Mouse (Mus musculus) forebrain, postnatal 0 days (tissue): ENCODE data around the gene Neurod2. TPM values are rescaled to one million over a fixed set of nuclear protein-coding genes. Genes with fewer than 3 reads are reported as not detected.

Experiments
- ATAC-seq: fragments of 200-750 bp; cut with Nextera tagmentation; 2 replicates; pipeline ENCODE4 v1.8.0; 2017; ENCODE audit warnings: mild to moderate bottlenecking, moderate library complexity
- DNase-seq: peaks from one replicate; pipeline ENCODE4 v3.0.0-alpha.2; 2015
- H3K27ac ChIP-seq: fragments of 300-500 bp; sonication (generic); 2 replicates; pipeline ENCODE4 v1.5.1; 2014; ENCODE audit warnings: low read depth, mild to moderate bottlenecking, antibody characterized with exemption, low read length, moderate library complexity, mixed read lengths
- H3K27me3 ChIP-seq: fragments of 300-500 bp; sonication (generic); 2 replicates; pipeline ENCODE4 v1.6.1; 2014; ENCODE audit warnings: mild to moderate bottlenecking, low read length, mixed read lengths; ENCODE audit not compliant: insufficient read depth
- H3K36me3 ChIP-seq: fragments of 300-500 bp; sonication (generic); 2 replicates; pipeline ENCODE4 v1.6.1; 2014; ENCODE audit warnings: mild to moderate bottlenecking, moderate library complexity; ENCODE audit not compliant: insufficient read depth
- H3K4me1 ChIP-seq: fragments of 300-500 bp; sonication (generic); 2 replicates; pipeline ENCODE4 v1.6.1; 2014; ENCODE audit warnings: antibody characterized with exemption; ENCODE audit not compliant: insufficient read depth
- H3K4me2 ChIP-seq: fragments of 300-500 bp; sonication (generic); 2 replicates; pipeline ENCODE4 v1.6.1; 2014; ENCODE audit warnings: low read depth, mild to moderate bottlenecking, moderate library complexity
- H3K4me3 ChIP-seq: fragments of 300-500 bp; sonication (generic); 2 replicates; pipeline ENCODE4 v1.5.1; 2014; ENCODE audit warnings: low read depth, low read length, mixed read lengths
- H3K9ac ChIP-seq: fragments of 300-500 bp; sonication (generic); 2 replicates; pipeline ENCODE4 v1.6.1; 2014; ENCODE audit warnings: mild to moderate bottlenecking
- H3K9me3 ChIP-seq: fragments of 300-500 bp; sonication (generic); 2 replicates; pipeline ENCODE4 v1.6.1; 2016; ENCODE audit warnings: low read length
- CTCF ChIP-seq: sonication (generic); IDR thresholded peaks from 2 replicates; pipeline ENCODE4 v1.5.1; 2016; ENCODE audit warnings: antibody characterized with exemption, control low read depth, low read depth
- WGBS: fragments of 180-500 bp; shearing (Covaris S2); extraction: QIAGEN DNeasy Blood & Tissue Kit; methylation state at CpG from one replicate; pipeline ENCODE4 v1.1.7; 2014; 5-methylcytosine and 5-hydroxymethylcytosine counted together
- polyA plus RNA-seq: library from polyadenylated mRNA; unstranded; fragments of >200 nt; fragmentation: Nextera tagmentation; extraction: Ambion mirVana; gene quantifications from 2 replicates; pipeline ENCODE4 v1.2.1, GENCODE M21; 2015
- total RNA-seq: library from RNA; depleted of rRNA; stranded (reverse); fragments of >200 nt; gene quantifications from 2 replicates; pipeline ENCODE4 v1.2.3, GENCODE M21; 2014

Neurod2 gene
- total and polyA plus RNA-seq, 2 experiments from 2014 or later, result 74.9 to 133 TPM

GRCm38 (mm10) chr11:98327136-98328030 is 2.1 kb downstream of the Neurod2 start:
- Histone ChIP-seq H3K27ac (peak overlapping the region; percentile 95), H3K9ac (peak overlapping the region; percentile 84), H3K27me3 (peaks cover 31% of the 10 kb centered on the region), H3K4me1 (peaks cover 3% of the 10 kb centered on the region; the same call in 1 of the 2 replicates), H3K9me3 (no peaks in the 10 kb centered on the region), H3K36me3 (peaks cover 9% of the 10 kb centered on the region), H3K4me2 (peak overlapping the region; percentile 45), H3K4me3 (peak overlapping the region; percentile 54)
- no peak for ATAC-seq
- DNase-seq, result peak; percentile 66
- WGBS, result 3% methylated on average over 97 of the region's 97 CpGs
- TF ChIP-seq CTCF, result no peak

GRCm38 (mm10) chr11:98326741-98327135 is 2.7 kb downstream of the Neurod2 start:
- TF ChIP-seq CTCF, result no peak
- no peaks in the 10 kb centered on the region for H3K9me3 ChIP-seq
- H3K9ac ChIP-seq, result peak overlapping the region; percentile 84
- DNase-seq, result no peak
- H3K4me2 ChIP-seq, result peak overlapping the region; percentile 45
- H3K4me3 ChIP-seq, result peak overlapping the region; percentile 54
- peaks cover 9% of the 10 kb centered on the region for H3K36me3 ChIP-seq
- 6% methylated on average over 19 of the region's 19 CpGs for WGBS
- H3K27me3 ChIP-seq, result peaks cover 31% of the 10 kb centered on the region
- no peak for ATAC-seq
- H3K27ac ChIP-seq, result peak overlapping the region; percentile 95
- peaks cover 4% of the 10 kb centered on the region; the same call in 1 of the 2 replicates for H3K4me1 ChIP-seq

DNA sequence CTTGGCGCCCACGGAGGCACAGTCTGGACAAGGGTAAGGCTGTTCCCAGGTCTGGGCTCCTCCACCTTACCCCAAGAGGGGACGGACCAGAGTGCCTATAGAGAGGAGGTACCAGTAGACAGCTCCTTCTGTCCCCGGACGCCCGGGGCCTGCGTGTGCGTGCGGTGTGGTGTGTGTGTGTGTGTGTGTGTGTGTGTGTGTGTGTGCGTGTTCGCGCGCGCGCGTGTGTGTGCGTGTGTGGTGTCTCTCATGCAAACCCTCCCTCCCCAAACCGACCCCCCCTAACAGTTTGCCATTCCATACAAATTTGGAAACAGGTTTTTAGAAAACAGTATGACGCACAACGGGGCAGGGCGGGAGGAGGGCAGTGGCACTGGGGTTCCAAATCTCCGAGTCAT is 3.6 kb downstream of the Neurod2 start:
- ATAC-seq (no peak), DNase-seq (no peak)
- Histone ChIP-seq H3K9me3 (no peaks in the 10 kb centered on the region), H3K27ac (peak overlapping the region; percentile 95), H3K27me3 (peaks cover 28% of the 10 kb centered on the region), H3K4me1 (peaks cover 8% of the 10 kb centered on the region; the same call in 1 of the 2 replicates), H3K4me2 (peak overlapping the region; percentile 45), H3K4me3 (peak overlapping the region; percentile 54), H3K9ac (peak overlapping the region; percentile 84), H3K36me3 (peaks cover 9% of the 10 kb centered on the region)
- WGBS, result under 1% methylated on average over 22 of the region's 22 CpGs
- no peak for TF ChIP-seq CTCF

GRCm38 (mm10) chr11:98325191-98325820 is 4.1 kb downstream of the Neurod2 start:
- DNase-seq, result no peak
- Histone ChIP-seq H3K36me3 (peaks cover 9% of the 10 kb centered on the region), H3K27me3 (peaks cover 28% of the 10 kb centered on the region), H3K27ac (peak overlapping the region; percentile 95), H3K4me1 (peaks cover 8% of the 10 kb centered on the region; the same call in 1 of the 2 replicates), H3K9me3 (no peaks in the 10 kb centered on the region), H3K9ac (peak overlapping the region; percentile 84), H3K4me3 (peak overlapping the region; percentile 54), H3K4me2 (peak overlapping the region; percentile 45)
- 4% methylated on average over 14 of the region's 14 CpGs for WGBS
- no peak for TF ChIP-seq CTCF
- ATAC-seq, result no peak

GRCm38 (mm10) chr11:98323933-98324332 is 5.5 kb downstream of the Neurod2 start:
- ATAC-seq (no peak), DNase-seq (no peak)
- Histone ChIP-seq H3K4me3 (no peak overlapping the region), H3K4me2 (peak overlapping the region; percentile 45), H3K4me1 (peaks cover 18% of the 10 kb centered on the region; the same call in 1 of the 2 replicates), H3K36me3 (peaks cover 9% of the 10 kb centered on the region), H3K27ac (peak overlapping the region; percentile 69), H3K9ac (peak overlapping the region; percentile 84), H3K9me3 (no peaks in the 10 kb centered on the region), H3K27me3 (peaks cover 27% of the 10 kb centered on the region)
- WGBS, result 0% methylated on average over 9 of the region's 9 CpGs
- TF ChIP-seq CTCF, result no peak

GRCm38 (mm10) chr11:98323136-98323866 is 6.1 kb downstream of the Neurod2 start:
- WGBS, result 4% methylated on average over 10 of the region's 10 CpGs

More at GRCm38 (mm10) chr11:98323136-98323866, 6.1 kb downstream of the Neurod2 start:
- H3K4me1 ChIP-seq, result peaks cover 24% of the 10 kb centered on the region; the same call in 1 of the 2 replicates
- H3K4me2 ChIP-seq, result peak overlapping the region; percentile 45
- H3K27me3 ChIP-seq, result peaks cover 27% of the 10 kb centered on the region
- H3K4me3 ChIP-seq, result no peak overlapping the region
- peak overlapping the region; percentile 69 for H3K27ac ChIP-seq
- no peak for TF ChIP-seq CTCF
- ATAC-seq, result no peak
- no peaks in the 10 kb centered on the region for H3K9me3 ChIP-seq
- DNase-seq, result no peak
- peak overlapping the region; percentile 84; the same call in 1 of the 2 replicates for H3K9ac ChIP-seq
- peaks cover 9% of the 10 kb centered on the region for H3K36me3 ChIP-seq
